Mouse (Mus musculus) kidney, adult 8-10 months (tissue): ENCODE data around the gene Tert.
A peak's percentile ranks its signal among the peaks of the same experiment; 100 is the strongest.

Source experiments
- DNase-seq, 2 experiments: peaks; one replicate each; pipeline ENCODE4 v3.0.0; 2022

Tert gene

DNA sequence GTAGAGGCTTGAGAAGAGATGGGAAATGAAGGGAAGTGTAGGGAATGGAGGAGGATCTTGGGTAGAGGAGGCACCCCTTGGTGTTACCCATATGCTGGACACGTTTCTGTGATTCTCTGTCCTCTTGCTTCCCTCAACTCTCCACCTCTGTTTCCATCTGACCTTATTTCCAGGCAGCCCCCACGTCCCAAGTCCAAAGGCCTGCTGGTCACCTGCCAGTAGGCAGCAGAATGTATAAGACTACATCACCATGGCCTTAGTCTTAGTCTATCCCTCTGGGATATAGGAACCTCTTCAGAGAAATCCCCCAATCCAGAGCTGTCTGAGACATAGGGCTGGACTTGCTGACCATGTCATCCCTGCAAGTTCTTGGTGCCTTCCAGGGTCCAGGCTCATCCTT, 52.6 kb downstream of the Tert start:
- peak; percentile 64 to 73 for DNase-seq

DNA sequence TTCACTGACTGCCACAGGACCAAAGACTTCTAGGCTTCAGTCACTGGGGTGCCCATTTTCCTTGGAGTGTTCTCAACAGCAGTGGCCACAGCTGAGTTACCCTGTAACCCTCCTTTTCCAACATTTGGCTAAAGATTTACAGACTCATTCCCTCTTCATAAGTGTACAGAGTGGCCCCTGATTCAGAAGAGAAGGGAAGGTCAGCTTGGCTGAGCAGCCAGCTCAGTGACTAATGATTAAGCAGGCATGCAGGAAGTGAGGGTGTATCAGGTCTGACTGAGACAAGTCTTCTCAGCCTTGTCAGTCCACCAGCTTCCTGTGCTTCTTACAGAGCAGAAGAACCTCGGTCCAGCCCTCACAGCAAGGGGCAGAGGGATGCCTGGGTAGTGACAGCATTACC, 53.7 kb downstream of the Tert start:
- peak; percentile 80 to 93 for DNase-seq

DNA sequence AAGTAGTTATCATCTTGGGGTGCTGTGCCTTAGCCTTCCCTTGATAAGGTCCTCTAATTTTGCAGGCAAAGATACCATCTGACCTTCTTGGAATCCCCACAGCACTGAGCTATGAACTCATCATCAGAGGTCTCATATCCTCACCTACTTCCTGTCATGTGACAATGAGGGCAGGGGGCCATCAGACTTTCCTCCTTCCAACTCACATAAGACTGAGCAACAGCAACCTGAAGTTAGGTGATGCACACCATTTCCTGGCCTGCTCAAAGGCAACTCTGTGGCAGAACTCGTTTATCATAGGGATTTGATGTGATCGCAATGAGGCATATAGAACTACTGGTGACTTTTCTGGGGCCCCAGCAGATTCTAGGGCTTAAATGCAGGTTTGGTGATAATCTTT, 55.5 kb downstream of the Tert start:
- no peak for DNase-seq

DNA sequence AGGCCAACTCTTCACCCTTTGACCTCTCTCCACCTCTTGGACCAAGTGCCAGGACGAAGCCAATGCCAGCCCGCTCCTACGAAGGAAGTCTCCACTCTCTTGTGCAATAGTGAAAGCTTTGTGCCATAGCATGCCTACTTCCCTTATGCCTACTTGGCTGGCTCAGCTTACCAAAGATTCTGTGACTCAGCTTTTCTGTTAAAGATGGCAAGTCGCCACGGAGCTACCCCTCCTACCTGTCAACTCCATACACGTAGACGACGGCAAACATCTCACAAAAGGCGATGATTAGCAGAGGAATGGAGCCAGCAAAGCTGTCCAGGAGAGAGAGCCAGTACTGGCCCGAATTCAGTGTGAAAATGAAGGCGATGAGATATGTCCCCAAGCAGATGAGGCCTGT, 57.0 kb downstream of the Tert start:
- peak in 1 of 2 experiments; percentile 51 for DNase-seq

DNA sequence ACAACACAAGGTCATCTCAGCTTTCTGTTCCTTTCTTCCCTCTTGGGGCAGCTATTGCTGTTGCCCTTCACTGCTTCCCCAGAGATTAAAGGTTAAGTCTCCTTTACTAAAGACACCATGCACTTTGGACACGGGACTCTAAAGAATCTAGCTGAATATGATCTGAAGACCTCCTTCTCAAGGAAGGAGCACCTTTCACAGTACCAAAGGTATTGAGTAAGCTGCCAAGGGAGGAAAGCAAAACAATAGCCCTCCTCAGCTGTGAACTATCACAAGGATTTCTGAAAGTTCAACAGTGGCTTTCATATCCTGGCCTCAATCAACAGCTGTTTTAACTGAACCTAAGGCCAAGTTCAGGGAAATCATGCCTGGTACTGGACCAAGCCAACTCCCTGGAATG, 57.7 kb downstream of the Tert start:
- DNase-seq, result no peak

DNA sequence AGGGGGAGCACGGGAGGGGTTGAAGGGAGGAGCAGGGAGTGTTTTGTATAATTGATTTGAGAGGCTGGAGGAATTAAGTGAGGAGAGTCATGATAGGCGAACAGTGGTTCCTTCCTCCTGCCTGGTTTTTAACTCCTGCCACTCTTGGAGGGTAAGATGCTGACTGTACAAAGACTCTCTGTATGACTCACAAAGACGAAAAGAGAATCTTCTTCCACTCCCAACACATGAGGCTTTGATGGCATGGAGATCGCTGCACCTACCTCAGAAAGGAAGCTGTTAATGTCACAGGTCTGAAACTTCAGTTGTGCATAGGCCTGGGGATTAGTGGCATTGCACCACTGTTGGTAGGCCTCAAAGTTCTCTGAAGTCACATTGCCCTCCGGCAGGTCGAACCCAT, 58.8 kb downstream of the Tert start:
- no peak for DNase-seq

DNA sequence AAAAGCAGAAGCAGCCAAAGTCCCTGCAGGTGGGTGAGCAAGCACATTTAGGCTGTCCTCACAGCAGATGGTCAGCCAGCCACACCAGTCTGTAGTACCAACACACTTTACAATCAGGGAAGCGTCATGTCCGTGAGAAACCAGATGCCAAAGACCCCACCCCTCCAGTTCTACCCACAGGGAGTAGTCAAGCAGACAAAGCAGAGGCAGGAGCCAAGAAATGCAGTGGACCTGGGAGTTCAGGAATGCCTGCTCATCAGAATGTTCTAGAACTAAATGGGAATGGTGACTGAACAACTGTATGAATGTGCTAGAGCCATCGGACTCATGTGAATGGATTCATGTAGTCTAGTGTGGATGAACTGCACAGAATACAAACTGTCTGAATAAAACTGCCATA, 60.9 kb downstream of the Tert start:
- DNase-seq, result peak in 1 of 2 experiments; percentile 62

DNA sequence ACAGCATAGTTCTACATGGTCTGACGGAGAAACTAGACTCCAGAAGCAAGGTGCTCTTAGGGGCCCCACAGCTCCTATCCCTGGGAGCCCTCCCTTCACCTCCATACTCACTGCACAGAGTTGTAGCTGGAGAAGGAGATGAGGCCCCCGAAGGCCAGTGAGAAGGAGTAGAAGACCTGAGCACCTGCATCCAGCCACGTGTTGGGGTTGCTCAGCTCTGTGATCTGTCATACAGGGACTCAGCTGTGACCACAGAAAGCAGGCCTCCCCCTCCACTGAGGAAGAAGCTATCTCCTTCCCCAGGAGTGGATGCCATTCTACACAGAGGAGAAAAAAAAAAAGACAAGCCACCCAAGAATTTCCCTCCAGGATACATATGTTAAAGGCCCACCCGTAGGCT, 62.2 kb downstream of the Tert start:
- no peak for DNase-seq

DNA sequence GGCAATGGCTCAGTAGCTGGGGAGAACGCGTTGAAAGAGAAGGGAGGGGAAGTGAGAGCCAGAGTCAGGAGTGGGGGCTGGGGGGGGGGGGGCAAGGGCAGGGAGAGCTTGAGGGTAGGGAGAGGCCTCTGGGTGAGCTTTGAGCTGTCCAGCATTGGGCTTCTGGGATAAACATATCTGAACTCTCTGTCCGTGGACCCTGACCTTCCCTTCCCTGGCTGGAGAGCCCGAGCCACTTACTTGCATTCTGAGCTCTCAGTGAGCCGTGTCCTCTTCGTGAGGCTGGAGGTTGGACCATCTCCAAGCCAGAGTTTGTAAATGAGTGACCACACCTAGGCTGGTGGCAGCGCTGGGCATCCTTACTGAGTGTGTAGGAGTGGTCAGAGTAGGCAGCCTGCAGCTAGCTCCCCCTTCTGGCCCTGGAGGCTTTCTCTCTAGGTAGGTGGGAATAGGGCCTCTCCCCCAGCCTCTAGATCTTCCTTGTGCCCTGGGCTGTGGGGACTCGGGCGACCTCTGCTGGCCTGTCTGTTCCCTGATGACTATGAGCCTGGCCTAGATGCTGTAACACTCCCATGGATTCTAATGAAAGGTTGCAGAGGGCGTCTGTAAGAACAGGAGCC, 65.6 kb downstream of the Tert start:
- DNase-seq, result peak; percentile 97 to 98

DNA sequence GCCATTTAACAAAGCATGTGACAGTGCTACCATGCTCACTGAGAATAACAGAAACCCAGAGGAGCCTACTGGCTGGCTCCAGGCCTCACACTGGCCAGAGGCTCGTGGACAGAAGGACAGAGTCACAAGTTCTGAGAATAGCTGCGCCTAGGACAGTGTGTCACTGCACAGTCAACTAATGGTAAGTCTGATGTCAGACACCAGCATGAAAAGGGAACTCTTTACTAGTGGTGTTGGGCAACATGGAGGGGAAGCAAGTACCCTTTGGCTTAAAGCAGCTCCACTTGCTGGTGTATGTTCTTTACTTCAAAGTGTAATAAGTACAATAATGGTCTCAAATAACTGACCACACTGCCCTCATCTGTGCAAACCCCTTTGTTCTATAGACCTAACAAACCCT, 66.6 kb downstream of the Tert start:
- no peak for DNase-seq

DNA sequence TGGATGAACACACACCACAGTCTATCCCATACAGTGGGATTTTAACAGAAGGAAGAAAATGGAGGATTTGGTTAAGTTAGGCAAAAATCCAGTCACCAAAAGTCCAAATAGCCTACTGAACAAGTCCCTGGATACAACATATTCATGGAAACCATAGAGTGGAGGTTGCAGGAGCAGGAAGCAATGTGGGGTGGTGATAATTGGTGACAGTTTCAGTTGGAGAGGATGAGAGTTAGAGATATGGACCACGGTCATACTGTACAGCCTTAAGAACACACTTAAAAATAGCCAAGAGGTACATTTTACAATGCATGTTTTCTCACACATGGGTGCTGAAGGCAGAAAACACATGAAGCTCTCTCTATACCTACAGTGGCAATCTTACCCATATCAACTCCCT, 68.3 kb downstream of the Tert start:
- no peak for DNase-seq

DNA sequence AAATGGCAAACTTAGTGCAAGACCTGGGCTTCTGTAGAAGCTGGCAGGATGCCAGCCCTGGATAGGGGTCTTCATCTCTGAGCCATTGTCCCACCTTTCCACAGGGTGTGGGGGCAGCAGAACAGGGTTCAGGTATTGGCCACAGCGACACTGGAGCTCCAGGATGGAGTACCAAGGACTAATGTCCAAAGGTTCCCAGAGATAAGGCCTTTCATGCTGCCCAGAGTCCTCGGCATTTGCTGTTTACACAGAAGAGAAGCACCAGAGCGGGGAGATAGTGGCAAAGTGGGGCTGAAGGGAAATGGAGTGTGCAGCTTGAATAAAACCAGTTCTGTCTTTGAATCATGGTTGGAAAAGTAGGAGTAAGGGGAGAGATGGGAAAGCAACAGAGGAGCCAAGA, 69.8 kb downstream of the Tert start:
- DNase-seq, result no peak
